In the genomic region with DNA sequence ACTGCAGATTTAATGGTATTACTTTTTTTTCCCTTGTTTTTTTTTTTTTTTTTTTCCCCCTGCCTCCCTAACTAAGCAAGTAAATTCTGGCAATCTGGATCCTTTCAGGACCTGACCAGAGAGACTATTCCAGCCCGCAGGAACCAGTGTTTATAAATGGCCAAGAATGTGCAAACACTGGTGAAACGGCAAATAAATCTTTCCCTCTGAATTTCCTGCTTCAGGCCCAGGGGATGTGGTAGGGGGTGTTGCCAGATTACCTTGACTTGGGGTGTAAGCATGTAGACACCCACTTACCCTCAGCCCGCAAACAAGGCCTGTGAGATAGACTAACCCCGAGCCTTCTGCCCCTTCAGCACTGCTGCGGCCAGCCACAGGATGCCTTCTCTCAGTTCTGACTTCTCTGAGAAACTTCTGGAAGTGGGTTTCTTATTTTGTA, we compare ENCODE assay signal across 14 mouse cellular contexts. TPM values are rescaled to one million over a fixed set of nuclear protein-coding genes. Genes with fewer than 3 reads are reported as not detected.
DNase-seq lines count a peak whose midpoint lies in the region; ATAC-seq and TF ChIP-seq lines count a peak whose summit lies in the region.
"Had no signal": no experiment of that assay in that cellular context is flagged by ENCODE, and none has a peak within 500 bp of the region (broad histone marks: within the 10 kb centered on the region; RNA-seq: fewer than 3 reads in every experiment).

No protein-coding gene starts in this region.

- intact Hi-C loops in heart, adult 2 months (cut with DNase I) = loop anchor here (1.0 to 2.0 kb wide), 2 partner anchors 47 to 86 kb away; no protein-coding TSS in a partner anchor

- no peaks in the 10 kb centered on the region for H3K79me2 ChIP-seq in heart, adult 2 months (replicated peaks; ENCODE audit: control insufficient read depth, insufficient read depth, low read length)

- H3K4me3 ChIP-seq in kidney, embryonic 15.5 days (replicated peaks) = no peak overlapping the region
- no peak overlapping the region for H3K4me3 ChIP-seq in ES-Bruce4 (ENCODE audit: low read depth, low read length)
- no peak overlapping the region for H3K4me3 ChIP-seq in embryonic facial prominence, embryonic 10.5 days
- H3K4me3 ChIP-seq in limb, embryonic 12.5 days (replicated peaks) = no peak overlapping the region
- H3K4me3 ChIP-seq in heart, adult 2 months = no peak overlapping the region

- TF ChIP-seq CTCF in ES-Bruce4 (IDR thresholded peaks at IDR 0.05; ENCODE audit: low read depth, low read length) = no peak
- TF ChIP-seq CTCF in heart, adult 2 months (IDR thresholded peaks at IDR 0.05) = no peak

- H3K9ac ChIP-seq in kidney, embryonic 15.5 days = no peak overlapping the region
- 0 out of 2 replicates have a peak overlapping the region, but pooled peaks have one; percentile 24 for H3K9ac ChIP-seq in ES-Bruce4 (ENCODE audit: low read depth, poor library complexity, severe bottlenecking)
- H3K9ac ChIP-seq in limb, embryonic 12.5 days (replicated peaks) = no peak overlapping the region
- no peak overlapping the region for H3K9ac ChIP-seq in heart, adult 2 months (ENCODE audit: low read depth, low read length)

- no peak for ATAC-seq in kidney, embryonic 15.5 days (replicated peaks; ENCODE audit: low FRiP score)
- ATAC-seq in limb, embryonic 12.5 days (ENCODE audit: insufficient number of reproducible peaks, insufficient read depth, low FRiP score, low TSS enrichment, low read depth) = no peak

- H3K9me3 ChIP-seq in kidney, embryonic 15.5 days (replicated peaks) = no peaks in the 10 kb centered on the region
- no peaks in the 10 kb centered on the region for H3K9me3 ChIP-seq in ES-Bruce4 (replicated peaks; ENCODE audit: control insufficient read depth, insufficient read depth, low read length, poor library complexity, severe bottlenecking)
- no peaks in the 10 kb centered on the region for H3K9me3 ChIP-seq in embryonic facial prominence, embryonic 10.5 days
- no peaks in the 10 kb centered on the region for H3K9me3 ChIP-seq in limb, embryonic 12.5 days

- 61% methylated on average over 5 of the region's 5 CpGs for WGBS in kidney, embryonic 15.5 days
- WGBS in embryonic facial prominence, embryonic 10.5 days = 56% methylated on average over 5 of the region's 5 CpGs
- 44% methylated on average over 5 of the region's 5 CpGs for WGBS in limb, embryonic 12.5 days
- 89% methylated on average over 5 of the region's 5 CpGs for WGBS in heart, adult 2 months

- peaks cover 40% of the 10 kb centered on the region for H3K4me1 ChIP-seq in kidney, embryonic 15.5 days
- peaks cover 17% of the 10 kb centered on the region for H3K4me1 ChIP-seq in ES-Bruce4 (ENCODE audit: control insufficient read depth, insufficient read depth, low read length)
- peaks cover 56% of the 10 kb centered on the region for H3K4me1 ChIP-seq in embryonic facial prominence, embryonic 10.5 days
- H3K4me1 ChIP-seq in limb, embryonic 12.5 days (replicated peaks) = peaks cover 52% of the 10 kb centered on the region
- peaks cover 5% of the 10 kb centered on the region for H3K4me1 ChIP-seq in heart, adult 2 months (ENCODE audit: control insufficient read depth, insufficient read depth, low read length)

- H3K36me3 ChIP-seq in kidney, embryonic 15.5 days = no peaks in the 10 kb centered on the region
- no peaks in the 10 kb centered on the region for H3K36me3 ChIP-seq in ES-Bruce4 (ENCODE audit: control insufficient read depth, insufficient read depth, low read length, poor library complexity, severe bottlenecking)
- H3K36me3 ChIP-seq in embryonic facial prominence, embryonic 10.5 days (replicated peaks) = no peaks in the 10 kb centered on the region
- no peaks in the 10 kb centered on the region for H3K36me3 ChIP-seq in limb, embryonic 12.5 days
- no peaks in the 10 kb centered on the region for H3K36me3 ChIP-seq in heart, adult 2 months (ENCODE audit: control insufficient read depth, insufficient read depth, low read length)

- no peak overlapping the region for H3K4me2 ChIP-seq in kidney, embryonic 15.5 days
- H3K4me2 ChIP-seq in limb, embryonic 12.5 days = no peak overlapping the region

- DNase-seq in kidney, adult 18-20 months = no peak
- peak; percentile 26 for DNase-seq in embryonic facial prominence, embryonic 10.5 days (ENCODE audit: low spot score)
- no peak for DNase-seq in right cerebral cortex, adult 18-20 months
- DNase-seq in testis, postnatal 10 days (ENCODE audit: low spot score) = no peak
- DNase-seq in heart, adult 2 months = no peak

- no peak for TF ChIP-seq POLR2A in ES-Bruce4 (IDR thresholded peaks at IDR 0.05; ENCODE audit: insufficient read depth, low read length)
- no peak for TF ChIP-seq POLR2A in heart, adult 2 months (IDR thresholded peaks at IDR 0.05; ENCODE audit: insufficient read depth, low read depth, low read length)

- H3K27me3 ChIP-seq in kidney, embryonic 15.5 days = no peaks in the 10 kb centered on the region
- no peaks in the 10 kb centered on the region for H3K27me3 ChIP-seq in ES-Bruce4 (ENCODE audit: control insufficient read depth, insufficient read depth, low read length, poor library complexity, severe bottlenecking)
- H3K27me3 ChIP-seq in embryonic facial prominence, embryonic 10.5 days (replicated peaks; ENCODE audit: low read depth, poor library complexity, severe bottlenecking) = peaks cover 12% of the 10 kb centered on the region
- no peaks in the 10 kb centered on the region; the same call in 1 of the 2 replicates for H3K27me3 ChIP-seq in limb, embryonic 12.5 days
- no peaks in the 10 kb centered on the region for H3K27me3 ChIP-seq in heart, adult 2 months (ENCODE audit: control insufficient read depth, insufficient read depth, low read length)

- TF ChIP-seq EP300 in ES-Bruce4 (IDR thresholded peaks at IDR 0.05; ENCODE audit: insufficient read depth, low read depth, low read length) = no peak
- no peak for TF ChIP-seq EP300 in heart, adult 2 months (IDR thresholded peaks at IDR 0.05; ENCODE audit: insufficient read depth, low read depth, low read length)

- 0 out of 2 replicates have a peak overlapping the region, but pooled peaks have one; percentile 51 for H3K27ac ChIP-seq in kidney, embryonic 15.5 days
- H3K27ac ChIP-seq in ES-Bruce4 (ENCODE audit: insufficient read depth, low read length) = peak overlapping the region; percentile 76
- peak overlapping the region; percentile 95 for H3K27ac ChIP-seq in embryonic facial prominence, embryonic 10.5 days (replicated peaks)
- H3K27ac ChIP-seq in limb, embryonic 12.5 days = peak overlapping the region; percentile 70
- no peak overlapping the region for H3K27ac ChIP-seq in heart, adult 2 months
- H3K27ac ChIP-seq: macrophage had no signal

RNA-seq across cellular contexts. Expression of a gene that starts 36.9 kb away (rescaled TPM):
- not detected in 2 replicates for polyA plus RNA-seq in kidney, embryonic 15.5 days (2015; fragmentation: Nextera tagmentation; extraction: Ambion mirVana)
- polyA plus RNA-seq in ES-Bruce4 (2011; ENCODE audit: insufficient read depth, insufficient read length, low read depth, missing spikeins) = not detected in 2 replicates
- not detected in 2 replicates for polyA plus RNA-seq in embryonic facial prominence, embryonic 10.5 days (2016; fragmentation: Nextera tagmentation; extraction: Ambion mirVana)
- polyA plus RNA-seq in limb, embryonic 12.5 days (2016; fragmentation: Nextera tagmentation; extraction: Ambion mirVana) = not detected in 2 replicates
- not detected for total RNA-seq in heart, adult 2 months (2021)
- not detected in 2 replicates for polyA plus RNA-seq in heart, adult 2 months (2012; rRNA removed)
- total RNA-seq: adrenal gland, postnatal 4 days; heart, adult 18-20 months; heart, postnatal 25 days; monocyte, adult 5-6 weeks; neutrophil, adult 5-6 weeks had no signal
- polyA plus RNA-seq: macrophage had no signal
